Mouse (Mus musculus) liver, embryonic 15.5 days (tissue): ENCODE data around the gene Ifnlr1. TPM values are rescaled to one million over a fixed set of nuclear protein-coding genes. Genes with fewer than 3 reads are reported as not detected.

ENCODE experiments used
- ATAC-seq: fragments of 200-750 bp; cut with Nextera tagmentation; 2 replicates; pipeline ENCODE4 v1.8.0; 2017; ENCODE audit warnings: moderate number of reproducible peaks, mild to moderate bottlenecking, moderate library complexity; ENCODE audit not compliant: insufficient read depth
- H3K27ac ChIP-seq: fragments of 300-500 bp; sonication (generic); replicated peaks from 2 replicates; pipeline ENCODE4 v1.5.1; 2015; ENCODE audit warnings: mild to moderate bottlenecking, inconsistent platforms
- H3K27me3 ChIP-seq: fragments of 300-500 bp; sonication (generic); 2 replicates; pipeline ENCODE4 v1.6.1; 2015; ENCODE audit warnings: mild to moderate bottlenecking, inconsistent platforms
- H3K36me3 ChIP-seq: fragments of 300-500 bp; sonication (generic); replicated peaks from 2 replicates; pipeline ENCODE4 v1.6.1; 2015; ENCODE audit warnings: moderate library complexity, mild to moderate bottlenecking, inconsistent platforms
- H3K4me1 ChIP-seq: fragments of 300-500 bp; sonication (generic); replicated peaks from 2 replicates; pipeline ENCODE4 v1.6.1; 2015; ENCODE audit warnings: inconsistent platforms
- H3K4me2 ChIP-seq: fragments of 300-500 bp; sonication (generic); 2 replicates; pipeline ENCODE4 v1.6.1; 2015; ENCODE audit warnings: moderate library complexity, mild to moderate bottlenecking, inconsistent platforms
- H3K4me3 ChIP-seq: fragments of 300-500 bp; sonication (generic); replicated peaks from 2 replicates; pipeline ENCODE4 v1.5.1; 2015; ENCODE audit warnings: mild to moderate bottlenecking, inconsistent platforms
- H3K9ac ChIP-seq: fragments of 300-500 bp; sonication (generic); 2 replicates; pipeline ENCODE4 v1.6.1; 2015; ENCODE audit warnings: moderate library complexity, mild to moderate bottlenecking, inconsistent platforms
- H3K9me3 ChIP-seq: fragments of 300-500 bp; sonication (generic); replicated peaks from 2 replicates; pipeline ENCODE4 v1.6.1; 2016; ENCODE audit warnings: inconsistent platforms
- WGBS: fragments of 180-500 bp; shearing (Covaris S2); methylation state at CpG from one replicate; pipeline ENCODE4 v1.1.7; 2015; ENCODE audit warnings: mixed read lengths; ENCODE audit not compliant: insufficient replicate concordance; 5-methylcytosine and 5-hydroxymethylcytosine counted together
- polyA plus RNA-seq: library from polyadenylated mRNA; unstranded; fragments of >200 nt; fragmentation: Nextera tagmentation; extraction: Ambion mirVana; gene quantifications from 2 replicates; pipeline ENCODE4 v1.2.1, GENCODE M21; 2015

Gene Ifnlr1
- polyA plus RNA-seq, 1 experiment from 2014 or later: 0.18 TPM

DNA sequence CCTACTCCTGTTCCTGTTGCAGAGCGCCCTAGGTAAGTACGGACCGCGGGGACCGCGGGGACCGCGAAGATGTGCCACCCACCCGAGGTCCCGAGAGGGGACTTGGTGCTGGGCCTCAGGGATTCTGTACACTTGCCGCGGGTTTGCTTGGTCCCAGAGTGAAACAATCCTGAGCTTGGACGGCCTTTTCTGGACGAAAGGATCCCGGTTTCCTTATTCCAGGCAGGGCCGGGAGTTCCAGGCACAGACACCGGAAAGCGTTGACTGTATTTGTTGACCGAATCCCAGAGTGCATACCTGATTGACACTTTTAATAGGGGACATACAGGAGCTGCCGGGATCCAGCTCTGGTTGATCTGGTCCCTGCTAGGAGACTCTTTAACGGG, 474 bp downstream of the Ifnlr1 start:
- peak overlapping the region; percentile 67 for H3K4me2 ChIP-seq
- WGBS: 2% methylated on average over 21 of the region's 21 CpGs
- peak overlapping the region; percentile 23; the same call in 1 of the 2 replicates for H3K9ac ChIP-seq
- no peaks in the 10 kb centered on the region for H3K36me3 ChIP-seq
- H3K27ac ChIP-seq: no peak overlapping the region
- ATAC-seq: no peak
- peaks cover 93% of the 10 kb centered on the region for H3K27me3 ChIP-seq
- peaks cover 10% of the 10 kb centered on the region; the same call in 1 of the 2 replicates for H3K4me1 ChIP-seq
- peak overlapping the region; percentile 53 for H3K4me3 ChIP-seq
- H3K9me3 ChIP-seq: no peaks in the 10 kb centered on the region

DNA sequence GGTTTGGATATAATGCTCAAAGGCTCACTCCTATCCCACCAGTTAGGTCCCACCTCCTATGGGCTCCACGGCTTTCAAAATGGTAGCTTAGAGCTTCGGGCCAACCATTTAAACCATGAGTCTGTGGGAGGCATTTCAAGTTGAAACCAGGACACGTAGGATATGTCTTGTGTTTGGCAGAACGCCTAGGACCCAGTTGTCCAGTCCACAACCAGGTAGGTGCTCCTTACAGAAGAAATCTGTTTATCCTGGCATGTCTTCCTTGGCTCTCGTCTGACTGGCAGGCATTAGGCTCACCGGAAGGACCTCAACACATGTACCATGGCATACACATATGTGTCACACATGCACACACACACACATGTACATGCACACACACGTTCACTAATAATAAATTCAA, 3.7 kb downstream of the Ifnlr1 start:
- H3K36me3 ChIP-seq: no peaks in the 10 kb centered on the region
- no peak overlapping the region for H3K4me3 ChIP-seq
- no peak overlapping the region for H3K9ac ChIP-seq
- peaks cover 70% of the 10 kb centered on the region for H3K27me3 ChIP-seq
- H3K27ac ChIP-seq: no peak overlapping the region
- H3K4me1 ChIP-seq: peaks cover 10% of the 10 kb centered on the region; the same call in 1 of the 2 replicates
- ATAC-seq: no peak
- H3K9me3 ChIP-seq: no peaks in the 10 kb centered on the region
- H3K4me2 ChIP-seq: no peak overlapping the region
- WGBS: 64% methylated on average over 7 of the region's 7 CpGs

DNA sequence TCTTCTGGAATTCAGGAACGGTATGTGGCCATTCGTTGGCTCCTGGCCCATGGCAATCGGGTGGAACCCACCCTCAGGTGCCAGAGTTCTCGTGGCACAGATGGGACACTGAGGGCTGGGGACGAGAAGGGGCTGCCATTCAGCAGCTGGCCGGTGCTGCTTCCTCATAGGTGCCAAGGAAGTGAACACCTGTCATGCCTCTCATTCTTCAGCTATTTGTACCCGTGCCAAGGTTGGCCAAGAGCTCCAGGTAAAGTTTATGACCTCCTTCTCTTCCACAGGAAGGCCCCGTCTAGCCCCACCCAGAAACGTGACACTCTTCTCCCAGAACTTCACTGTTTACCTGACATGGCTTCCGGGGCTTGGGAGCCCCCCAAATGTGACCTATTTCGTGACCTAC, 4.2 kb downstream of the Ifnlr1 start:
- Histone ChIP-seq H3K9me3 (no peaks in the 10 kb centered on the region), H3K9ac (no peak overlapping the region), H3K4me2 (no peak overlapping the region), H3K36me3 (no peaks in the 10 kb centered on the region), H3K27ac (no peak overlapping the region), H3K4me3 (no peak overlapping the region), H3K4me1 (peaks cover 7% of the 10 kb centered on the region; the same call in 1 of the 2 replicates), H3K27me3 (peaks cover 66% of the 10 kb centered on the region)
- WGBS: 67% methylated on average over 11 of the region's 11 CpGs
- no peak for ATAC-seq

DNA sequence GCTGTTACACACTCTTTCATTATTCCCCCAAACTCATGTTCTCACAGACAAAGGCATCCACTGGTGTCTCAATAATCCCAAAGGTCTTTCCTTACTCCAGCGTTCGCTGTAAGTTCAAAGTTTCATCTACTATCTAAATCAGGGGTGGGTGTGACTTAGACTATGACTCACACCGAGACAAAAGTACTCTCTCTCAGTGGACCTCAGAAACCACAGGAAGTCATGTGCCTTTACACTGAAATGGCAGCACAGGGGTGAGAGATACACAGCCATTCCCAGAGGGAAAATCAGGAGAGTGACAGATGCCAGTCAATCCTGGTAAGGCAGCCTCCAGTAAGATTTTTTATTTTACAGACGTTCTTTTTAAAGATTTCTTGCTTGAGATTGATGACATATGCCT, 6.8 kb downstream of the Ifnlr1 start:
- Histone ChIP-seq H3K9ac (no peak overlapping the region), H3K27me3 (peaks cover 39% of the 10 kb centered on the region), H3K27ac (no peak overlapping the region), H3K4me3 (no peak overlapping the region), H3K36me3 (no peaks in the 10 kb centered on the region), H3K9me3 (no peaks in the 10 kb centered on the region), H3K4me2 (no peak overlapping the region), H3K4me1 (no peaks in the 10 kb centered on the region)
- 29% methylated on average over 4 of the region's 4 CpGs for WGBS
- no peak for ATAC-seq

GRCm38 (mm10) chr4:135698498-135698897, 12.4 kb downstream of the Ifnlr1 start:
- Histone ChIP-seq H3K4me3 (no peak overlapping the region), H3K27ac (no peak overlapping the region), H3K36me3 (no peaks in the 10 kb centered on the region), H3K27me3 (peaks cover 5% of the 10 kb centered on the region; the same call in 1 of the 2 replicates), H3K4me1 (peaks cover 7% of the 10 kb centered on the region), H3K9me3 (no peaks in the 10 kb centered on the region), H3K4me2 (no peak overlapping the region), H3K9ac (no peak overlapping the region)
- WGBS: 68% methylated on average over 7 of the region's 7 CpGs
- no peak for ATAC-seq

- ATAC-seq: no peak
- Histone ChIP-seq H3K27me3 (peaks cover 3% of the 10 kb centered on the region; the same call in 1 of the 2 replicates), H3K36me3 (no peaks in the 10 kb centered on the region), H3K4me1 (peaks cover 23% of the 10 kb centered on the region), H3K4me2 (peak overlapping the region; percentile 3; the same call in 1 of the 2 replicates), H3K27ac (no peak overlapping the region), H3K9me3 (no peaks in the 10 kb centered on the region), H3K4me3 (no peak overlapping the region), H3K9ac (no peak overlapping the region)
- 61% methylated on average over 13 of the region's 13 CpGs for WGBS
These were observed 17.4 kb downstream of the Ifnlr1 start for GRCm38 (mm10) chr4:135703497-135703896.

GRCm38 (mm10) chr4:135704016-135704415, 17.9 kb downstream of the Ifnlr1 start:
- peak; percentile 15; the same call in 1 of the 2 replicates for ATAC-seq
- WGBS: 17% methylated on average over 6 of the region's 6 CpGs

GRCm38 (mm10) chr4:135706045-135706444, 20.0 kb downstream of the Ifnlr1 start:
- Histone ChIP-seq H3K9me3 (no peaks in the 10 kb centered on the region), H3K4me1 (peaks cover 44% of the 10 kb centered on the region), H3K36me3 (no peaks in the 10 kb centered on the region), H3K9ac (no peak overlapping the region), H3K27ac (no peak overlapping the region), H3K4me3 (no peak overlapping the region), H3K4me2 (no peak overlapping the region), H3K27me3 (peaks cover 8% of the 10 kb centered on the region; the same call in 1 of the 2 replicates)
- ATAC-seq: no peak; the same call in 1 of the 2 replicates
- whole genome bisulfite sequencing: 53% methylated on average over 6 of the region's 6 CpGs

More at GRCm38 (mm10) chr4:135704016-135704415, 17.9 kb downstream of the Ifnlr1 start:
- Histone ChIP-seq H3K4me1 (peaks cover 26% of the 10 kb centered on the region), H3K9ac (no peak overlapping the region), H3K4me3 (no peak overlapping the region), H3K27ac (no peak overlapping the region), H3K27me3 (peaks cover 8% of the 10 kb centered on the region; the same call in 1 of the 2 replicates), H3K9me3 (no peaks in the 10 kb centered on the region), H3K4me2 (peak overlapping the region; percentile 3), H3K36me3 (no peaks in the 10 kb centered on the region)

DNA sequence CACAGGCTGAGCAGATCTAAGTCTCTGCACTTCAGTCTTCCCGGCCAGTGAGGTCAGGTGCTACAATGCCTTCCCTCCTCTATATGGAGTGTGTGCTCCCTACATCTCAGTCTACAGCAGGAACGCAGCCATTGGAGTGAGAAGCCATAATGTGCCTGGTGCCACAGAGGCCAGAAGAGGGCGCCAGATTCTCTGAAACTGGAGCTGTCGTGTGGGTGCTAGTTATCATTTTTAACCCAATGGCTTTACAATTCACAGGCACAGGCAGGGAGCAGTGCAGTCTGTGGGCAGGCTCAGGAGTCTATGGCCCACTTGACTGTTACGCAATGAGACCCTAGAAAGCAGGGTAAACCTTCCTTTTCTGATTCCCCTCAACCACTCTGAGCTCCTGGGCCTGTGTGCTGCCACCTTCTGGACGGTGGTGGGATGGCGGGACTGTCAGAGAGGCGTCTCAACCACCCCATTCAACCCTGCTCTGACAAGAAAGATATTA, 23.0 kb downstream of the Ifnlr1 start:
- H3K9ac ChIP-seq: no peak overlapping the region

GRCm38 (mm10) chr4:135709621-135710020, 23.5 kb downstream of the Ifnlr1 start:
- Histone ChIP-seq H3K4me2 (no peak overlapping the region), H3K36me3 (no peaks in the 10 kb centered on the region), H3K9ac (no peak overlapping the region), H3K4me3 (no peak overlapping the region), H3K27me3 (peaks cover 11% of the 10 kb centered on the region), H3K4me1 (peaks cover 26% of the 10 kb centered on the region), H3K27ac (no peak overlapping the region), H3K9me3 (no peaks in the 10 kb centered on the region)
- no peak for ATAC-seq
- 62% methylated on average over 11 of the region's 11 CpGs for WGBS

More for the DNA sequence above, 23.0 kb downstream of the Ifnlr1 start:
- ATAC-seq: peak; percentile 55
- peak overlapping the region; percentile 68 for H3K4me2 ChIP-seq
- no peaks in the 10 kb centered on the region for H3K9me3 ChIP-seq
- H3K4me3 ChIP-seq: peak overlapping the region; percentile 37
- H3K27me3 ChIP-seq: peaks cover 11% of the 10 kb centered on the region
- H3K27ac ChIP-seq: no peak overlapping the region
- H3K36me3 ChIP-seq: no peaks in the 10 kb centered on the region
- peaks cover 31% of the 10 kb centered on the region for H3K4me1 ChIP-seq
- 4% methylated on average over 8 of the region's 8 CpGs for WGBS

DNA sequence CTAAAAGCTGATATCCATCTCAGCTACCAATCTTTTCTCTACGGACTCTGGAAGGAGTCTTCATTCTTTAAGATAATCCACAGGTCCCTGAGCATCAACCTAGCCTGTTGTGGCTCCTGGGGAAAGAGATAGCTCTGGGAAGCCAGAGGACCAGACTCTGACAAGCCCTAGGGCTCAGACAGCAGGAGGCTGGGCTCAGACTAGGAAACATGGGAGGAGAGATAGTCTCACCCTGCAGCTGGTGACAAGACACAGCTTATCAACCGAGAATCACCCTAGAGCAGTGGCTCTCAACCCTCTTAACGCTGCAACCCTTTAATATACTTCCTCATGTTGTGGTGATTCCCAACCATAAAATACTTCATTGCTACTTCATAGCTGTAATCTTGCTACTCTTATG, 24.3 kb downstream of the Ifnlr1 start:
- H3K27ac ChIP-seq: no peak overlapping the region
- 15% methylated on average over 3 of the region's 3 CpGs for WGBS
- H3K9ac ChIP-seq: no peak overlapping the region
- no peaks in the 10 kb centered on the region for H3K9me3 ChIP-seq
- H3K4me3 ChIP-seq: no peak overlapping the region
- H3K36me3 ChIP-seq: no peaks in the 10 kb centered on the region
- no peak overlapping the region for H3K4me2 ChIP-seq
- H3K27me3 ChIP-seq: peaks cover 11% of the 10 kb centered on the region
- peak; percentile 66 for ATAC-seq
- H3K4me1 ChIP-seq: peaks cover 24% of the 10 kb centered on the region

DNA sequence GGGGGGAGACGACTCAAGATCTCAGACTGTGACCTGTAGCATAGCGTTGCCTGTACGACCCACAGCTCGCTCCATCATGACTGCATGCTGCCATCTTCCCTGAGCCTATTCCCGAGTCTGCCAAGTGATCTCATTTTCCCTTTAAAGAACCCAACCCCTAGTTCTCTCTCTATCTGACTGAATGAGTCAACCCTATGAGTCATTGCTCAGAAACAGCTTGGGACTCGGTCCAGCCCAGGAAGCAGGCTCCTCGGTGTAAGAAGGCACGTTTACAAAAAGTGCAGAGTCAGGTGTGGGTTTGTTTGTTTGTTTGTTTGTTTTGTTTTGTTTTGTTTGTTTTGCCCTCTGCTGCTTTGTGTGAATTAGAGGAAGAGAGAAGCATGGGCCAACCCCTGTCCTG, 28.7 kb downstream of the Ifnlr1 start:
- Histone ChIP-seq H3K9ac (no peak overlapping the region), H3K4me1 (peaks cover 11% of the 10 kb centered on the region), H3K27me3 (peaks cover 4% of the 10 kb centered on the region; the same call in 1 of the 2 replicates), H3K4me2 (no peak overlapping the region), H3K4me3 (no peak overlapping the region), H3K36me3 (no peaks in the 10 kb centered on the region), H3K9me3 (no peaks in the 10 kb centered on the region), H3K27ac (no peak overlapping the region)
- WGBS: 50% methylated on average over 8 of the region's 8 CpGs
- no peak for ATAC-seq
